Mouse (Mus musculus): ENCODE measurements around the gene Haus7.

DNA sequence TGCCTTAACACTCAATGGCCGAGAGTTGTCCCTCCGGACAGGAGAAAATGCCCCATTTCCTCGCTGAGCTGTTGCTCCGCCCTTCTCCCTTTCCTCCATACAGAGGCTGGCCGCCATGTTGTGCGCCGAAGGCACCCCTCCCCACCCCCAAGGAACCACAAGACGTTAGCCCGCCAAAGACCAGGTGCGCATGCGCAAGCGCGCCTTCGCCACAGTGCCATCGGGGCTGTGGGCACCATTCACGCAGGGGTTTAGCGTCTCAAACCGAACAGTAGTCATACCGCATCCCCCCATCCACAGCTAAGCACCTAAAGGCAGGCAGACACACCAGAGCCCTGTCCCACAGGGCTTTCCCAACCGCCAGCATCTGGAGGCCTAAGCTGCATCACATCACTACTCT lies 57.9 kb downstream of the Haus7 start:
- no peak for TF ChIP-seq POLR2A (IDR thresholded peaks at IDR 0.05; ENCODE audit: insufficient read length, low read depth)
- no peak for TF ChIP-seq MYOG (IDR thresholded peaks at IDR 0.05; ENCODE audit: control insufficient read depth in 1 of 3, insufficient read depth in 1 of 3, insufficient read length in 2 of 3, low read depth in 2 of 3)
